Mouse (Mus musculus): ENCODE data around the gene Gm3250. TPM values are rescaled to one million over a fixed set of nuclear protein-coding genes. Genes with fewer than 3 reads are reported as not detected.
"Not testable (repeated sequence)": the region's sequence is repeated elsewhere in the genome, so short reads cannot be mapped to it uniquely, and the experiment has no call there.

The Gm3250 gene
- polyA plus RNA-seq, 1 experiment, result not detected

GRCm38 (mm10) chr10:77769727-77770126, 12.6 kb downstream of the Gm3250 start:
- no peaks in the 10 kb centered on the region for H3K79me2 ChIP-seq (ENCODE audit: control insufficient read depth, insufficient read depth)
- no peak overlapping the region for H3K4me2 ChIP-seq (ENCODE audit: low read depth)
- TF ChIP-seq POLR2AphosphoS2 (IDR thresholded peaks at IDR 0.05; ENCODE audit: insufficient read length, low read depth), result no peak
- no peaks in the 10 kb centered on the region for H3K36me3 ChIP-seq (ENCODE audit: control insufficient read depth, insufficient read depth)
- H3ac ChIP-seq (ENCODE audit: control insufficient read depth, insufficient read length), result no peak overlapping the region
- H3K27me3 ChIP-seq (ENCODE audit: control insufficient read depth, insufficient read depth, insufficient read length), result no peaks in the 10 kb centered on the region
- no peak overlapping the region for H3K4me3 ChIP-seq

GRCm38 (mm10) chr10:77759582-77759981, 22.8 kb downstream of the Gm3250 start, which contains the start of gene Gm3233:
TSS of gene Gm3233 (minus strand) at chr10:77759682.
- not testable (repeated sequence) for H3K27me3 ChIP-seq (ENCODE audit: control insufficient read depth, insufficient read depth, insufficient read length); H3K36me3 ChIP-seq (ENCODE audit: control insufficient read depth, insufficient read depth); H3ac ChIP-seq (ENCODE audit: control insufficient read depth, insufficient read length); H3K79me2 ChIP-seq (ENCODE audit: control insufficient read depth, insufficient read depth); H3K4me3 ChIP-seq; H3K4me2 ChIP-seq (ENCODE audit: low read depth)

- Histone ChIP-seq H3K36me3 (ENCODE audit: control insufficient read depth, insufficient read depth) (no peaks in the 10 kb centered on the region), H3K4me2 (ENCODE audit: low read depth) (no peak overlapping the region), H3ac (ENCODE audit: control insufficient read depth, insufficient read length) (no peak overlapping the region), H3K79me2 (ENCODE audit: control insufficient read depth, insufficient read depth) (no peaks in the 10 kb centered on the region), H3K4me3 (no peak overlapping the region), H3K27me3 (ENCODE audit: control insufficient read depth, insufficient read depth, insufficient read length) (peaks cover 6% of the 10 kb centered on the region)
- TF ChIP-seq MYOD1 (IDR thresholded peaks at IDR 0.05; ENCODE audit: control insufficient read depth in 1 of 3, insufficient read length in 2 of 3, low read depth in 2 of 3), result no peak
These were observed 28.9 kb downstream of the Gm3250 start for GRCm38 (mm10) chr10:77753448-77753847.

GRCm38 (mm10) chr10:77752312-77752711, 30.0 kb downstream of the Gm3250 start:
- not testable (repeated sequence) for H3K4me3 ChIP-seq; H3K36me3 ChIP-seq (ENCODE audit: control insufficient read depth, insufficient read depth); H3K79me2 ChIP-seq (ENCODE audit: control insufficient read depth, insufficient read depth); H3K4me2 ChIP-seq (ENCODE audit: low read depth); H3ac ChIP-seq (ENCODE audit: control insufficient read depth, insufficient read length); H3K27me3 ChIP-seq (ENCODE audit: control insufficient read depth, insufficient read depth, insufficient read length)

- H3K4me3 ChIP-seq; H3K36me3 ChIP-seq (ENCODE audit: control insufficient read depth, insufficient read depth); H3K4me2 ChIP-seq (ENCODE audit: low read depth); H3K79me2 ChIP-seq (ENCODE audit: control insufficient read depth, insufficient read depth); H3K27me3 ChIP-seq (ENCODE audit: control insufficient read depth, insufficient read depth, insufficient read length): not testable (repeated sequence)
- peak within 1 kb of the TSS; percentile 3 for H3ac ChIP-seq (ENCODE audit: control insufficient read depth, insufficient read length)
These were observed 31.1 kb downstream of the Gm3250 start, which contains the start of gene Gm9736 for GRCm38 (mm10) chr10:77751254-77751653. TSS of gene Gm9736 (minus strand) at chr10:77751354.

- H3K4me2 ChIP-seq (ENCODE audit: low read depth); H3K79me2 ChIP-seq (ENCODE audit: control insufficient read depth, insufficient read depth); H3K36me3 ChIP-seq (ENCODE audit: control insufficient read depth, insufficient read depth); H3K27me3 ChIP-seq (ENCODE audit: control insufficient read depth, insufficient read depth, insufficient read length); H3K4me3 ChIP-seq: not testable (repeated sequence)
- H3ac ChIP-seq (ENCODE audit: control insufficient read depth, insufficient read length), result peak overlapping the region; percentile 3
These were observed 31.7 kb downstream of the Gm3250 start for GRCm38 (mm10) chr10:77750686-77751085.

- H3K27me3 ChIP-seq (ENCODE audit: control insufficient read depth, insufficient read depth, insufficient read length), result peaks cover 12% of the 10 kb centered on the region
- not testable (repeated sequence) for H3K4me3 ChIP-seq; H3K36me3 ChIP-seq (ENCODE audit: control insufficient read depth, insufficient read depth); H3K4me2 ChIP-seq (ENCODE audit: low read depth); H3ac ChIP-seq (ENCODE audit: control insufficient read depth, insufficient read length); H3K79me2 ChIP-seq (ENCODE audit: control insufficient read depth, insufficient read depth)
- TF ChIP-seq MYOD1 (IDR thresholded peaks at IDR 0.05; ENCODE audit: control insufficient read depth in 1 of 3, insufficient read length in 2 of 3, low read depth in 2 of 3) (peak in 2 of 3 experiments; percentile 16 to 71), TCF3 (IDR thresholded peaks at IDR 0.05; ENCODE audit: insufficient read length, low read depth) (peak; percentile 57), MYOG (IDR thresholded peaks at IDR 0.05; ENCODE audit: control insufficient read depth in 1 of 3, insufficient read depth in 1 of 3, insufficient read length in 2 of 3, low read depth in 2 of 3) (peak in 1 of 3 experiments; percentile 55)
These were observed 40.2 kb downstream of the Gm3250 start, which contains the start of gene Gm18596 for GRCm38 (mm10) chr10:77741924-77742688. TSS of gene Gm18596 (minus strand) at chr10:77742638.

- Histone ChIP-seq H3K4me3 (no peak overlapping the region), H3K27me3 (ENCODE audit: control insufficient read depth, insufficient read depth, insufficient read length) (peaks cover 12% of the 10 kb centered on the region), H3K36me3 (ENCODE audit: control insufficient read depth, insufficient read depth) (no peaks in the 10 kb centered on the region), H3ac (ENCODE audit: control insufficient read depth, insufficient read length) (no peak overlapping the region), H3K79me2 (ENCODE audit: control insufficient read depth, insufficient read depth) (no peaks in the 10 kb centered on the region), H3K4me2 (ENCODE audit: low read depth) (no peak overlapping the region)
- TF ChIP-seq CEBPB (IDR thresholded peaks at IDR 0.05; ENCODE audit: insufficient read depth, poor library complexity, severe bottlenecking), result no peak
- TF ChIP-seq REST (IDR thresholded peaks at IDR 0.05; ENCODE audit: insufficient read depth, insufficient read length), result no peak
- TF ChIP-seq MYOD1 (IDR thresholded peaks at IDR 0.05; ENCODE audit: control insufficient read depth in 1 of 3, insufficient read length in 2 of 3, low read depth in 2 of 3), result no peak
- no peak for TF ChIP-seq TCF3 (IDR thresholded peaks at IDR 0.05; ENCODE audit: insufficient read length, low read depth)
- no peak for TF ChIP-seq E2F4 (IDR thresholded peaks at IDR 0.05; ENCODE audit: insufficient read depth)
- TF ChIP-seq POLR2AphosphoS2 (IDR thresholded peaks at IDR 0.05; ENCODE audit: insufficient read length, low read depth), result no peak
These were observed 43.4 kb downstream of the Gm3250 start for GRCm38 (mm10) chr10:77738929-77739328.

All from myocyte (in vitro differentiated cells).